Mouse (Mus musculus) adrenal gland, postnatal 4 days (tissue): ENCODE measurements around the gene Nsmce1. TPM values are rescaled to one million over a fixed set of nuclear protein-coding genes. Genes with fewer than 3 reads are reported as not detected.
"Not testable (repeated sequence)": the region's sequence is repeated elsewhere in the genome, so short reads cannot be mapped to it uniquely, and the experiment has no call there.

ENCODE experiments used
- DNase-seq, 2 experiments: peaks; one replicate each; pipeline ENCODE4 v3.0.0; 2021 to 2022; ENCODE audit warnings: low spot score in 2 of 2, mixed read lengths in 2 of 2
- total RNA-seq, 2 experiments: library from RNA; stranded (reverse); gene quantifications; 2 replicates each; pipeline ENCODE4 v1.2.3; 2021

The Nsmce1 gene
- total RNA-seq, 2 experiments from 2014 or later: 59.7 to 60.0 TPM

- DNase-seq: no peak
Measured at GRCm38 (mm10) chr7:125444076-125444463, 47.3 kb downstream of the Nsmce1 start.

- no peak for DNase-seq
Measured at GRCm38 (mm10) chr7:125442323-125442722, 49.1 kb downstream of the Nsmce1 start.

- DNase-seq: no peak
Measured at GRCm38 (mm10) chr7:125434666-125435290, 56.6 kb downstream of the Nsmce1 start.

GRCm38 (mm10) chr7:125433874-125434273, 57.5 kb downstream of the Nsmce1 start:
- no peak for DNase-seq

GRCm38 (mm10) chr7:125430170-125430842, 61.1 kb downstream of the Nsmce1 start:
- no peak for DNase-seq

- DNase-seq: not testable (repeated sequence)
Measured at GRCm38 (mm10) chr7:125428816-125429500, 62.4 kb downstream of the Nsmce1 start.

- no peak for DNase-seq
Measured at GRCm38 (mm10) chr7:125428381-125428780, 63.0 kb downstream of the Nsmce1 start.

GRCm38 (mm10) chr7:125427492-125428090, 63.8 kb downstream of the Nsmce1 start:
- peak; percentile 15 to 23 for DNase-seq

GRCm38 (mm10) chr7:125423056-125423455, 68.3 kb downstream of the Nsmce1 start:
- no peak for DNase-seq

GRCm38 (mm10) chr7:125421911-125422310, 69.5 kb downstream of the Nsmce1 start:
- DNase-seq: no peak

GRCm38 (mm10) chr7:125420190-125420589, 71.2 kb downstream of the Nsmce1 start:
- DNase-seq: peak; percentile 27 to 32

GRCm38 (mm10) chr7:125418413-125418812, 73.0 kb downstream of the Nsmce1 start:
- DNase-seq: no peak

Other genes with a start within 250 kb of the Nsmce1 start
- gene Kdm8, start 46.9 kb downstream of the Nsmce1 start, total RNA-seq: 1 to 10 TPM; 7.0 to 9.1 TPM
- gene Il4ra, start 60.5 kb upstream of the Nsmce1 start, total RNA-seq: 10 to 100 TPM; 84.9 TPM
- gene Il21r, start 111.8 kb upstream of the Nsmce1 start, total RNA-seq: under 1 TPM; 0.76 TPM
- 10 to 100 TPM; 74.6 to 78.3 TPM for gene Gtf3c1, start 216.2 kb upstream of the Nsmce1 start, total RNA-seq
- 10 to 100 TPM; 25.1 to 29.6 TPM for gene D430042O09Rik, start 216.3 kb upstream of the Nsmce1 start, total RNA-seq